Mouse (Mus musculus): ENCODE results near the gene Cstf3.
A peak's percentile ranks its signal among the peaks of the same experiment; 100 is the strongest.
"Not testable (repeated sequence)": the region's sequence is repeated elsewhere in the genome, so short reads cannot be mapped to it uniquely, and the experiment has no call there.

Cstf3 gene

DNA sequence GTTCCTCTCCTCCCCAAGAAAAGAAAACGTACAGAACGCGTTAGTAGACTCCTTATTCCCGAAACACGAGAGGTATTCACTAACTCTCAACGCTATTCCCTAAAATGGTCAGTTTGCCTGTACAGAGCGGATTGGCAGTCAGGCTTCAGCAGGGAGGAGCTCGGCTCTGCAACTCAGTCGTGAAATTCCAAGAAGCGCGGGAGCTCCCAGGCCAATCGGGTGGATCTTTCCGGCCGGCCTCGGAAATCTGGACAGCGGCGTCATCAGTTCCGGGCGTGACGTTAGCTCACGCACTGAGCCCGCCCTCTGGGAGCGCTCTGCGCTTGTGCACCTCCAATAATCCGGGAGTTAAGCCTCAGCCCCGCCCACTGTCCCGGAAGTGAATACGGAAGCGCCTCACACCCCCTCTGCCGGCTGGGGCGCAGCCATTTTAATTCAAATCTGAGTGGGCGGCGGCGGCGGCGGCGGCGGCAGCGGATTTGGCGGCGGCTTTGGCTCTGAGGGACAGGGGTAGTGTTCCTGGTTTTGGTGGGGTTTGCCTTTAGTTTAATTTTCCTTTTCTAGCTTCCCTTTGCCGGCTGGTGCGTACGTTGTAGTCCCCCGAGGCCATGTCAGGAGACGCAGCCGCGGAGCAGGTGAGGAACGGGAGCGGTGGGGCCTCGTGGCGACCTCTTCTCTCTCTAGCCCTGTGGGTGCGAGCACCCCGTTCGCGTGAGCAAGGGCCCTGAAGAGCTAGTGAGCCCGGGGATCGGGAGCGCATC, at the start of gene Cstf3:
Gene Cstf3, plus strand, starts transcription at position 456 of the 761 bp plus-strand sequence.
- peak; percentile 100 for DNase-seq (ENCODE audit: low spot score)

DNA sequence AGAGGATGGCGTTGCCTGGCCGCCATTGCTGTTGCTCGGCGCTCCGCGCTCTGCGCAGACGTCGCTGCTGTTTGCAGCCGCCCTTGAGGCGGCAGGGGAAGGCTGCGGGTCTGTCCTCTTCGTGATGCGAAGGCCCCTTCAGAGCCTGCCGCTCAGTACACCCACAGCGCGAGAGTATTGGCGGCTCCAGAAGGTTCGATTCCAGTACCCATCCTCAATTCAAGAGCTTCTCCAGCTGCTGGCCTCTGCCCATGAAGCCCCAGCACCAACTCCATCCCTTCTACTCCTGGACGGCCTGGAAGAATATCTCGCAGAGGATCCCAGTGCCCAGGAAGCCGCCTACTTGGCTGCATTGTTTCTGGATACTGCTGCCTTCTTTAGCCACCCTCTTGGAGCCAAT, 33.6 kb upstream of the Cstf3 start:
- not testable (repeated sequence) for DNase-seq (ENCODE audit: low spot score)

DNA sequence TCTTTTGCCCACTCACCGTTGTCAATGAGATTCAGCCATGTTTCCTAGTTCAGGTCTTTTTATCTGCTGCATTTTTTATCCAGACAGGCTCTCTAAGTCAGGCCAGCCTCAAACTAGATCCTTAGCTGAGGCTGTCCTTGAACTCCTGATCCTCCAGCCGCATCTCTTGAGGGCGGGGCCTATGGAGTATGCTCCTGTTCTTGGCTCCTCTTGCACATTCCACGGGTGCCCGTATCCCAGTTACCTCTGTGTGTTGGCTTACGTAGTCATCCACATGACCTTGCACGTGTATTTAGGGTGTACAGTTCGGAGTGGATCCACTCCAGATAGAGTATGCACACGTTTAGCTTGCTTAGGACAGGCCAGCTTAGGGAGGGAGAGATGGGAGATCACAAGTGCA, 32.6 kb upstream of the Cstf3 start:
- no peak for DNase-seq (ENCODE audit: low spot score)

DNA sequence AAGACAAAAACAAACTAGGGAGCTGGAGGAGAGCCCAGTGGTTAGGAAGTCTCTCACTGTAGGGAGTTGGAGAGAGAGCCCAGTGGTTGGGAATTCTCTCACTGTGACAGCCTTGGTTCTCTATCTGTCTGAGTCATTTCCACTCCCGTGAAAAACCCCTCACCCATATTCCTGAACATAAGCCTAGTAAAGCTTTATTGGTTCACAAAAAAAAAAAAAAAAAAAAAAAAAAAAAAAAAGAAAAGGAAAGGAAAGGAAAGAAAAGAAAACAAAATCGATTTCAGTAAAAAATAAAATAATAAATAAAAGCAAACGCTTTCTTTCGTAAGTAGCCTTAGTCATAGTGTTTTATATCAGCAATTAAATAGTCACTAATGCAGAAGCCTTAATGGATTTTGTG, 32.0 kb upstream of the Cstf3 start:
- DNase-seq (ENCODE audit: low spot score) = no peak

DNA sequence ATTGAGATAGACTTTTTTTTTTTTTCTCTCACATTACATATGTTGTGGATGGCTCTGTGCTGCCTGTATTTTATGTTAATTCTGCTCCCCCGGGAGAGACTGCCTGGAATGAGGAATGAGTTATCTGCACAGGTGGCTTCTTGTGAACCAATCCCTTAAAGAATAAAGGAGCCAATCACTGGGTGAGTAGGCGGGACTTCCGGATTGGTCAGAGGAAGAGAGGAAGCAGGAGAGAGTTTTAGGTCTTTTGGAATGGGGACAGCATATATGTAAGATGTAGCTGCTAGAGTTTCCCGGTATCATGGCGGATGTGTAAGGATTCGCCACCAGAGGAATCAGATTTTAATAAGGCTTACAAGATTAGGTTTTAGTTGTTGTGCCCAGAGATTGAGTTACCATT, 31.4 kb upstream of the Cstf3 start:
- DNase-seq (ENCODE audit: low spot score) = no peak

DNA sequence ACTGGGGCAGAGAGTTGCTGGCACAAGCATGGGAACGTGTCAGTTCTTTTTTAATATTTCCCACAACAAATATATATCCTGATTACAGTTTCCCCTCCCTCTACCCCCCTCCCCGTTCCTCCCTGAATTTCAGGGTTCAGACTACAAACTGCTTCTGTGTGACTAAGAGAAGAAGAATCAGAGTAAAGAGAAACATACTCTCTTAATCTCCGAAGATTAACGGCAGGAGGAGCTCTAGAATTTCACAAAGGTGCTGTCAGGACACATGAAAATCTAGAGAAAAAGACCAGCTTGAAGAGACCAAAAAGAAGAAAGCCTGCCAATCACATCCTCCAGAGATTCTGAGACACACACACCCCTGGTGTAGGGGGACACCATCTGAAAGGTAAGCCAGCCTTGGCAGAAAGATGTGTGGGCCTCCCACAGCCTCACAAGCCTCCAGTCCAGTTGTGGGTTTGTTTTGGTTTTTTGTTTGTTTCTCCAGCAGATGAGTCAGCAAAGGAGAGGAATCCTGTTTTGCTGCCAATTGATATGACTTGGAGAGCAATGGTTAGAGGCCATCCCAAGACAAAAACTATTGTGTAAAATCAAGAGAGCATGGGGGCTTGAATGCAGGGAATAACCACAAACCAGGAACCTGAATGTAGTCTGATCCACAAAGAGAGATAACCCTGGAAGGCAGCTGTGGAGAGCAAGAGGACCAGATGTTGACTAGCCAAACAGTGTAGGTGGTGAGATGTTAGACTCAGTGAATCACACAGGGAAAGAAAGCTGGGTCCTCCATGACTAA, 30.5 kb upstream of the Cstf3 start:
- peak; percentile 50 for DNase-seq (ENCODE audit: low spot score)

DNA sequence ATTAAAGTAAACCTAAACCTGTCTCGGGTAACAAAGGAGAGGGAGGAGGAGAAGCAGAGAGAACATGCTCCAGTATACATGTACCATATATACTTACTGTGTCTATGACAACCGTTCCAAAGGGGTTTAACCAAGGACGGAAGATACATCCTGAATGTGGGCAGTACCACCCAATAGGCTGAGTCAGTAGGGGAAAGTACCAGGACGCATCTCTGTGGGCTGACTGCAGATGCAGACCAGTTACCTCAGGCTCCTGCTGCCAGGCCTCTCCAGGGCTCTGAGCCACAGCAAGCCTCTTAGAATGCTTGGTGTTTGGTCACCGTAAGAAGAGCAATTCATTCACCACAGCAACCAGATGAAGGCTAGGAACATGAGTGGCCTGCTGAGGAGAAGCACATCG, 28.9 kb upstream of the Cstf3 start:
- no peak for DNase-seq (ENCODE audit: low spot score)

DNA sequence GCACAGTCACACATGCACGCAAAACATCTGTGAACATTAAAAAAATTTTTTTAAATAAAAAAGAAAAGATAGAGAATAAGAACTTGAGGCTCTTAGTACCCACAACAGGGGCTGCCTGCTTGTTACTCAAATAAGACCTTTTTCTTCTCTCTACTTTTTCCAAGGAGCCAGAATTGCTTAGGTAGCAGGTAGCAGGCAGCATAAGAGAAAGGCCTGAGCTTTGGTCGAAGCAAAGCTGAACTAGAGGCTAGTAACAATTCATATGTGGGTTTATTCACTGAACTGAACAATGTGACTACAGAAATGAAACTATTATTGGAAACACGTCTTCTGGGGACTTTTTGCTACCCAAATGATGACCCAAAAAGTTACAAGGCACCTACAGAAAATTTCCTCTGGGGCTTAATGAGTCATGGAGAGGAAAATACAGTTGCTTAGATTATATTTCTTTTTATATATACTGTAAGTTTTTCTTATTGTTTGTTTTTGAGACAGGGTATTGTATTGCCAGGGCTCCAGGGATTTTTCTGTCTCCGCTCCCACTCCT, 28.3 kb upstream of the Cstf3 start:
- DNase-seq (ENCODE audit: low spot score) = no peak

DNA sequence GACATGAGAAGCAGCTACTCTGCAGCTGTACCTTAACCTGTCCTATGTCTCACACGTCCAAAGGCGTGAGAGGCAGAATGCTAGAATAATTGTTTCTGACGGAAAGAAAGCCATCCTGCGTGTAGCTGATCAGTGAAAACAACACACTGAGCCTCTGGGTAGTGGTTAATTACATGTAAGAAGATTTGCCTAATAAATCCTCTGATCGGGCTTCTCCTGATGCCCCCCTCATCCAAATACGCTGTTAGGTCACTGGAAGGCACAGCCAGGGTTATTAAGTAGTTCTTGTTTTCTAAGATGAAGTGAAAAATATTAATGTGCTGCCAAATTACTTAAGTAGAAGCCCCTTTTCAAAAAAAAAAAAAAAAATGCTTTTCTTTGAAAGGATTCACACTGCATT, 18.3 kb upstream of the Cstf3 start:
- DNase-seq (ENCODE audit: low spot score) = no peak

DNA sequence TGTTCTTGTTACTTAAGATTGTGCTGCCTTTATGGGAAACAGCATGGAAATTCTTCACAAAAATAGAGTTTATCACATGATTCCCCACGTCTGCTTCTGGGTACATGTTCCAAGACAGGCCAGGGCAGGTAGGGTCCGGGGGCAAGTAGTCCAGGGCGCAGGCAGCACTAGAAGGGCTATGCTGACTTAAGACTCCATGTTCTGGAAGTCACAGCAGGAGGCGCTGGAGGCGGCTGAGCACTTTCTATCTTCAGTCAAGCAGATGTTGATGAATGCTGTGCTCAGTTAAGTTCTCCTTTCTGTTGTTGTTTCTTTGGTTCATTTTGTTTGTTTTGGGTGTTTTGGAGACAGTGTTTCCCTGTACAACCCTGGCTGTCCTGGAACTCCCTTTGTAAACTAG, 14.1 kb upstream of the Cstf3 start:
- DNase-seq (ENCODE audit: low spot score) = no peak

DNA sequence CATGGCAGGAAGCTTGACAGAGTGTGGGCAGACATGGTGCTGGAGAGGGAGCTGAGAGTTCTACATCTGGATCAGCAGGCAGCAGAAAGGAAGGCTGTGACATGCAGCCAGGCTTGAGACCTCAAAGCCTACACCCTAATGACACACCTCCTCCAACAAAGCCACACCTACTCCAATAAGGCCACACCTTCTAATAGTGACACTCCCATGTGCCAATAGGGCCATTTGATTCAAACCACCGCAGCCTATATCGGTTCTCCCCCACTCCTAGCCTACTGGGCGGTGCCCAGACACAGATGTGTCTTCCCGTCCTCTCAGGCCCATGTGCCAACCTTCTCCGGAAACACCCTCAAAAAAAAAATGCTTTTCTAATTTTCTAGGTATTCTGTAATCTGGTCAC, 12.3 kb upstream of the Cstf3 start:
- DNase-seq (ENCODE audit: low spot score) = no peak

DNA sequence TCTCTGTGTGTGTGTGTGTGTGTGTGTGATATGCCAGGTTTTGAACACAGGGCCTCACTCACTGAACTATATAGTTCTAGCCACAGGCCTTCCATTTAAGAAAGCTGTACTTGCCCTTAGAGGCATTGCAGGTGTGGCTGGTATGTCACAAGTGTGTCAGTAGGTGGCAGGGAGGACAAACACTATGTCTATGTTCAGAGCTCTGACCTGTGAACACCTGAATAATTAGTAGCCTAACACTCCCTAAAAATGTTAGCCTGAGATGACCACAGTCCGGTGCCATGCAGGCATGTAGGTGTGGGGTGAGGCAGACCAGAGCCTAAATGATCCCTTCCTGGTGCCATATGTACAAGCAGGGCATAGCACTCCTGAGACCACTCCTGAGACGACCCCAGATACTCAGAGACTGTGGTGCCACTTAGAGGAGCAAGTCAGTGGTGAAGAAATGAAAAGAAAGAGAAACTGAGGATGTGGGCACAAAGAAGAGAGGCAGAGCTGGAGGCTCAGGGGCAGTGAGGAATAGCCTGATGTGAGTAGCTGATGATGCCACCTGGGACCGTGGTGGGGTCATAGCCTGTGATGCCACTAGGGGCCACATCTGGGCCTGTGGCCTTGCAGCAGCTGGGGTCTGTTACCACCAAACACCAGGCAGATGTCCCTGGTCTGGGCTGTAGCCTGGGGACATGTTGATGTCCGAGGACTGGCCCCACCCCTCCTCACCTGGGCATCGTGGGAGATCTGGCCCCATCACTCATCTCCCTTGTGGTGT, 11.3 kb upstream of the Cstf3 start:
- no peak for DNase-seq (ENCODE audit: low spot score)

DNA sequence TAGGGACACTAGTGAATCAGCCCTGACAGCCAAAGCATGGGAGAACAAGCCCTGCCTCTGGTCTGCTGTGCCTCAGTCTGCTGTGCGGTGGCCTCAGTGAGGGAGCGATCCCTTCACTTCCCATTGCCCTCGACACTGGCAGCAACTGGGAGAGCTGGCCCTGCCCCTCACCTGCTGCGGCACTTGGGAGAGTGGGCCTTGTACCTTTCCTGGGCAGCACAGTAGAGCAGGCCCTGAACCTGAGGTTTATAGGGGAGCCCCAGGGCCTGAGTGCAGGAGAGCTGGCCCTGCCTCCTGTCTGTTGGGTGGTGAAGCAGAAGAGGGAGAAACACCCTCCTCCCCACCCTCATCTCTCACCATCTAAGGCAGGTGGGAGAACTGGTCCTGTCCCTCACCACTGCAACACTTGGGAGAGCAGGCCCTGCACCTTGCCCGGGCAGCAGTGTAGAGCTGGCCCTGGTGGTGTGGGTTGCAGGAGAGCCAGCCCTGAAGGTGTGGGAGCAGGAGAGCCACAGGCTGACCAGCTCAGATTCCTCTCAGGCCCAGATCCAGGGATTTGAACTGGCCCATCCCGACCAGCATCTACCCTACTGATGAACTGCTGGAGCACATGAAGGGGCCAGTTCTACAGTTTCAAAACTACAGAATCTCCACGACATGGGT, 10.4 kb upstream of the Cstf3 start:
- no peak for DNase-seq (ENCODE audit: low spot score)

DNA sequence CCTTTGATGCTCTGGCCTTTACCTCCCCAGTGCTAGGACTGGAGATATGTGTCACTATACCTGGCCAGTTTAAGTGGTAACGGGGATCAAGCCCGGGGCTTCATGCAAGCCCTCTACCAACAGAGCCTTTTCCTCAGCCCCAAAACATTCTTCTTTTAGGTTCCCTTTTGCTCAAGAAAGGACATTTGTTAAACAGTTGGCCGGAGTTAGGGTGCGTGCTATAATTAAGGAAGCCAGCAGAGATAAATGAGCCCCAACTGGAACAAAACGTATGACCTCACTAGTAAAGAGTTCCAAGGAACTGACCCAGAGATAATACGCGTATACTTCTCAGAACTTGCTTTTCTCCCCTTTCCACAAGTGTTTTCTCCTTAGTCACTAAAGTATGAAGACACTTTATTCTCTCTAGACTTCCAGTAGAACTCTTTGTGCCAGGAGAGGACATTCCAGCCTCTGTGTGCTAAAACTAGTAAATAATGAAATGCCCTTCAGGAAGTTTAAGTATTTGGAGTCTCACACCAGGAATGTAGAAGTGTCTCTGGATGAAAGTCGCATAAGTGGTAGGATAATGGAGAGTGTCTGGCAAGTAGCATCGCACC, 8.9 kb upstream of the Cstf3 start:
- DNase-seq (ENCODE audit: low spot score) = no peak

DNA sequence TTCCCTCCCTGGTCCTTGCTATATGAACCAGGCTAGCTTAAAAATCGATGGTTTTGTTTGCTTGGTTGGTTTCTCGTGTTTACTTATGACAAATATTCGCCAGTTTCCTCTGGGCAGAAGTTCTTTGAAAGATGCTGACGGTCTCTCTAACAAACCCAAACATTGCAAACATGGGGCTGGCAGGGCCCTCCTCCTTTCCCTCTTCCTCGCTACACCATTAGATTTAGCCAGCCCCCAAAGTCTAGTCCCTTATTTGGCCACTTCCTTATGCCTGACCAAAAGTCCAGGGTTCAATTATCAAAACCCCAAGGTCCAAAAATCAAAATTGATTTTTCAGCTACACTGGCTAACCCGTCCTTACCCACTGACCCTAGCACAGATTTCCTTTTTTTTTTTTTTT, 7.3 kb upstream of the Cstf3 start:
- DNase-seq (ENCODE audit: low spot score) = no peak

DNA sequence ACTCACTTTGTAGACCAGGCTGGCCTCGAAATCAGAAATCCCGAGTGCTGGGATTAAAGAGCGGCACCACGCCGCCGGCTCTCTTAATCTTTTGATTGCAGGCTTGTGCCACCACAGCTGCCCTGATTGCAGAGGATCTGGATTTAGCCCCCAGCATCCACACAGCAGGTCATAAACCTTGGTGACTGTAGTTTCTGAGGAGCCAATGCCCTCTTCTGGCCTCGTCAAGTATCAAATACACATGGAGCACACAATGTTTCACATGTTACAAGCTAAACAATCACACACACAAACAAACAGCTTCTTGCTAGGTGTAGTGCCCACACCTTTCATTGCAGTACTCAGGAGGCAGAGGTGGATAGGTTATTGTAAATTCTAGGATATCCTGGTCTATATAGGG, 6.1 kb upstream of the Cstf3 start:
- DNase-seq (ENCODE audit: low spot score) = no peak

DNA sequence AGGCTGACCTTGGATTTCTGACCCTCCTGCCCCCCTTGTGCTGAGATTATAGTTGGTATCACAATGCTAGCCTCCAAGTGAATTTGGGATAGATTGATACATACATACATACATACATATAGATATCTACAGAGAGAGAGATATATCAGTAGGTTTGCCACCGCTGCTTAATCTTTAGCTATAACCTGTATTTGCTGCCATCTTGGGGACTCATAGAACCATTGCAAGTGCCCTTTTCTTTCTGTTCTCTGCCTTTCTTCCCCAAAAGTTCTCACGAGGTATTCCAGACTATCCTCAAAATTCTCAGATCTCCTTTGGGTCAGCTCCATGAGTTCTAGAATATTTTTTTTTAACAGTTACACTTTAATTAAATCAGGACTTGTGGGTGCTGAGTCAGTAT, 4.7 kb upstream of the Cstf3 start:
- peak; percentile 60 for DNase-seq (ENCODE audit: low spot score)

DNA sequence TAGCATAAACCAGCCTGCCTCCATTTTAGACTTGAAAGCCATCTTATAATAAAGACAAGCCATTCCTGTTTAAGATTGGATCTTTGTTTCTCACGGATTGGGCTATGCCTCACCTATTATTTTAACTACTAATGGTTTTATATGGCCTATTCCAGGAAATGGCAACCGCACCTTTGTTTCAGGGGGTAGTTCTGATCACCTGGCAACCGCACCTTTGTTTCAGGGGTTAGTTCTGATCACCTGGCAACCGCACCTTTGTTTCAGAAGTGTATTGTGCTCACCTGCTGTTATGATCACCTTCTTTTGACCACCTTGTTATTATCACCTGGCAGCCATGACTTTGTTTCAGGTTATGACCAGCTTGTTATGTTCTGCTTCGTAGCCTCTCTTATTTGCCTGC, 1.8 kb upstream of the Cstf3 start:
- DNase-seq (ENCODE audit: low spot score) = no peak

DNA sequence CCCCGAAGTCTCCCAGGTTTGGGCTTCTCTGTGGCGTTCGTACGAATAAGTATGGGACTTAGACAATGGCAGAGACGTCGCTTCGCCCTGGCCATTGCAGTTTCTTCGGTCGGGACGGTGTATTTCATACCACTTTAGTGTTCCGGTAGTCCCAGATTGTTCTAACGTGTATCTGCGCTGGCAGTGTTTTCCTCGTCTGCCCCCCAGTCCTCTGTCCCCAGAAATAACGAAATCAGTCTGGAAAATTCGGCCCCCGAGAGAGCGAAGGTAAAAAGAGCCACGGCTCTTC, 450 bp downstream of the Cstf3 start:
- DNase-seq (ENCODE audit: low spot score) = peak; percentile 56

DNA sequence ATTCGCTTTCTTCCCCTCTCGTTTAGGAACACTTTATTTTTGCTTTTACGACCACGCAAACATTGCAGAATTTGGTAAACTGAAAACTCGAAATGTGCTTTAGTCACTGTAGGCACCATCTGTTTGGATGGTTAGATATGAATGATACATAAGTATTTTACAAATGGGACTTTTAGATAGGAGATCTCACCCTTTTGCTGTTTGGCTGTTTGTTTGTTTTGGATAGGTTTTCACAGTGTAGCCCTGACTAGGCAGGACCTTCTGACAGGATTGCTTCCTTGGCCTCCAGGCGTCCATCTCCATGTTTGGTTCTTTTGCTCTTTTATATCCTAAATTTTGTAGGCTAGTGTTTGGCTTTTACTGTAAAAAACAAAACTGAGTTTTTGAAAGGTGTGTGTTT, 818 bp downstream of the Cstf3 start:
- peak; percentile 58 for DNase-seq (ENCODE audit: low spot score)

DNA sequence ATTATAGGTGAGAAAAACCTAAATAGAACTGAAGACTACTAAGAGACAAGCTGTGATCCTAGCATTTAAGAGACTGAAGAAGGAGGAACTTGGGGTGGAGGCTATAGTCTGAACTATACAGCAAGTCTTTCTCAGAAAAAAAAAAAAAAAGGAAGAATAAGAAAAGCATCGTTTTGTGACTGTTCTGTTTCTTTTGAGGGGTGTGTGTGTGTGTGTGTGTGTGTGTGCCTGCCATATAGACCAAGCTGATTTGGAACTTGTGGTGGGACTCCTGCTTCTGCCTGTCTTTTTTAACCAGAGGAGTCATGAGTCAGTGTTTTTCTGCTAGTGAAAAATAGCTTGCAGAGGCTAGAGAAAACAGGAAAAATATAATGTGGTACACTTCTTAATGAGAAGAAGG, 4.7 kb downstream of the Cstf3 start:
- DNase-seq (ENCODE audit: low spot score) = no peak

DNA sequence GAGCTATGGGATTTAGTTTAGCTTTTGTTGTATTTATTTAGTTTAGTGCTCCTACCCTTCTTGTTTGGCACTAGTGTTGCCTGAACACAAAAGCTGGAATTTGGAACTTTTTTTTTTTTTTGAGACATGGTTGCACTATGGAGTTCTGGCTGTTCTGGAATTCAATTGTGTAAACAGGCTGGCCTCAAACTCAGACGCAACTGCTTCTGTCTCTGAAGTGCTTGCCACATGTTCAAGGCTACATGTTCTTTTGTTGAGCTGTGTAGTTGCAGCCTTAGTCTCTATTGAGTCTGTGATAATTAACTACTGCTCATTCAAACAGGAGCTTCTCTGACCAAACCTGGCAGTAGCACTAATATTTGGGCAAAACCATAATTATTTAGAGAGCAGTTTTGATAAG, 13.1 kb downstream of the Cstf3 start:
- DNase-seq (ENCODE audit: low spot score) = peak; percentile 58
